Mouse (Mus musculus) induced T-regulatory cell, adult 2 months (primary cell): ENCODE results near the gene Fv1.

Experiments used
- DNase-seq: peaks from one replicate; pipeline ENCODE4 v3.0.0-alpha.2; 2012; ENCODE audit warnings: low read depth

Fv1 gene

DNA sequence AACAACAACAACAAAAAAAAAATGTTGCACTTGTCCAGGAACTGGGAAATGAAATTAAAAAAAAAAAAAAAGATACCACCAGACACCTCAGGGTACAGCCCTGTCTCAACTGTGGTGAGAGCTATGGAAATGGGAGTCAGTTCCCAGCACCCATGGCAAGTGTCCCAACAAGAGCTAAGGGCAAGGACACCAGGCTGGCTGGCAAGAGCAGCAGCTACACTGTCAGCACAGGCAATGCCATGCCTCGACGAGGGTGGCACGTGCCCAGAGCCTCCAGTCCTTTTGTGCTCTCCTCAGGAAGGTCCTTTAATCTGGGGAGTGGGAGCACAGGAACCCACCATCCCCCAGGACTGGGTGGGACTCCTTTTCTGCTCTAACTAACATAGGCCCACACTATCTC is 15.4 kb downstream of the Fv1 start:
- no peak for DNase-seq

DNA sequence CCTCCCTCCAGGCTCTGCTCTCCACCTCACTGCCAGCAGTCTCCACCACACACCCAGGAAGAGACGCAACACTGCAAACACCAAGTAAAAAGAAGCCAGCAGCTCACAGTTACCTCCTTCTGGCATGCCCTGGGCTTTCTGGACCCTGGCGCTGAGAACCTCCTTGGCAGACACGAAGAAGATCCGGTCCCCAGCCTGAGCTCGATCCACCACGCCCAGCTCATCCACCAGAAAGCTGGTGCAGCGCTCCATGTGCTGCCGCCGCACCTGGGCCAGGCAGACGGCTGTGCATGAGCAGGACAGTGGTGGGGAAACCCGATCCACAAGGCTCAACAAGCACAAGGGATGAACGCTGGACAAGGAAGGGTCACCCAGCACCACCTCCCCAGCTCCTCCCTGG is 17.4 kb downstream of the Fv1 start:
- no peak for DNase-seq

DNA sequence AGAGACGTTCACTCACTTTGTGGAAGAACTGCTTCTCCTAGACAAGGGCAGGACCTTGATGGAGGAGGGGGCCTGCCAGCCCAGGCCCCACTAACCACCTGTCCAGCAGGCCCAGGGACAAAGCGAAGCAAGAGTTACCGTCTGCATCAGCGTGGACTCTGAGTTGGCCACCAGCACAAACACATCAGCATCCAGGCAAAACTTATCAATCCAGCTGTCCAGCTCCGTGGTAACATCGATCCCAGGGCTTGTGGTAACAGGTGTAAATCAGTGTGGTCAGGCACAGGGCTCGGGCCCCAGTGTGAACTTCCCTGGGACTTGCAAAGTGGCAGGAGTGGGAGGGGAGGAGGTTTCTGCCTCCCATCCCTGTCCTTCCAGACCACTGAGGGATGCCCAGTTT is 18.5 kb downstream of the Fv1 start:
- DNase-seq, result no peak

DNA sequence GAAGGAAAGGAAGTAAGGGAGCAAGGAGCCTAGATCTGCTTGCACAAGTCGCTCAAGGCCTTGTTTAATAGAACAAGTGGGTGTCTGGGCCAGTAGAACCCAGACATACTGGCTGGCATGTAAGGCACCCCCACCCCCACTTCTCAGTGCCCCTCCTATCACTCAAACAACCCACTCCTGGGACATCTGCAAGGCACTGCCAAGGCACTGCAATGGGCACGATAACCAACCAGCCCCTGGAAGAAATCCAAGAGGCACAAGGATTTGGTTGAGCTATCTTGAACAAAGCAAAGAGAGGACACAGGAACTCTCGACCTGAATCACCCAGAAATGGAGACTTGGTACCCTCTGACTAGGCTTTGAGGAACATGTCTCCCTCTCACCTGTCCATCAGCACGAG is 19.5 kb downstream of the Fv1 start:
- no peak for DNase-seq

DNA sequence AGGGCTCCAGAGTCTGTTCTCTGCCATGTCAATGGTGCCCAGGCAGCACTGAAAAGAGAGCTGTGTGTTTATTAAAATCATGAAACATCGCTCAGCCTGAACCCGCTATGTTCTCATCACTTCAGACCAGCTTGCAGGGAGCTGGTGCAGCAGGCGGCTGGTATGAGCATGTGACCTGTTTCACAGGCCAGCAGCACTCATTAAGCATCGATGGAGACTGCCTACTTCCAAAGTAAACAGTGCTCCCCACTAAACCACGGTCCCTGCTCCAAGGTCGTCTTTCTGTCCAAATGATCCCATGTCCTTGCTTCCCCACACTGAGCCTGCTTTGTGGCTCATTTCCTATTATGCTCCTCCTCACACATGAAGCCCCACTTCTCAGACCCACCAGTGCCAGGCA is 21.6 kb downstream of the Fv1 start:
- DNase-seq, result no peak

DNA sequence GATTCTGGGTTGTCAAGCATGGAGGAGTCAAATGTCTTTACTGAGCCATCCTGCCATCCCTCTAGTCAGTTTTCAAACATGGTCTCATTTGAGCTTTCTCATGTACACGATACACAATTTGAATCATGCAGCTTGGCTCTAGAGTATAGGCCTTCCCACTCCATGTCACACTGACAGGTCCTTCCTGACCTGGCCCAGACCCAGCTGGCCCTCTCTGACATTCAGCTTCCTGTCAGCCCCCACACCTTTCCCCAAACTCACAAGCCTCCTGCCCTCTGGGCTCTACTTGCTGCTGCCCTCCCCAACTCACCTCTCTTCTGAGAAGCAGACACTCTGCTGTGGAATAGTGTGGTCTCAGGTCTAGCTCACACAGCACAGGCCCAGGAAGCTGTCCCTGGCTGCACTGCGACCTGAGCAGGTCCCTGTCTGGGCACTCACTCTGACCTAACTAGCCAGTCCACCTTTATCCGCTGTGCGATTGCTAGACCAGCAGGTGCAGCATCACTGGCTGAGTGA is 27.1 kb downstream of the Fv1 start:
- no peak for DNase-seq

DNA sequence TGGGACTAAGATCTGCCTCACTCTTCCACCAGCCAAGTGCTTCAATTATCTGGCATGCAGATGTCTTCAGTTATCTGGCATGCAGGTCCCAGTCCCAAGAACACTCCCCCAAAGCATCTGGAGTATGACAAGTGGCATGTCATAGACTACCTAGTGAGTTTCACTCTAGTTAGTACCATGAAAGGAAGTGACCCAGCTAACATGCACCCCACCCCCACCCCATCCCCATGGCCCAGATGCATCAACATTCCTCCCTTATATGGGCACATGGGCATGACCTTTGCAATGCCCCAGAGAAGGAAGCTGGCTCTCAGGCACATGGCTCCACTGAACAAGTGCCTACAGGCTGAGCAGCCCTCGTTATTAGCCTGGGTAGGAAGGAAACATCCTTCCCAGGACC is 27.6 kb downstream of the Fv1 start:
- no peak for DNase-seq

DNA sequence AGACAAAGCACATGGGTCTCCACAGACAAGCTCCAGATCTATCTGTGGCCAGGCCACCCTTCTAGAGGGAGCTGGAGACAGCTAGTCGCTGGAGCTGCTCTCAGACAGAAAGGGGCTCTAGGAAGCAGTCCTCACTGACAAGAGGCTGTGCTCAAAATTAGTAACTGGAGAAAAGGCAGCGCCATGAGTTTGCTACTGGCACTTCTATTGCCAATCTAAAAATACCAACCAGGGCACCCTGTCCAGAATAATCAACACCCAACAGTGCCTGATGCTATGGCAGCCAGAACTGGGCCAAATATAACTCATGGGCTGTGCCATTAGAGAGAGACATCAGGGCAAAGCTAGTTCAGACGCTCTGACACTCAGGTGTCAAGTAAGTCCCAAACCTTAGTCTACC is 28.6 kb downstream of the Fv1 start:
- no peak for DNase-seq

DNA sequence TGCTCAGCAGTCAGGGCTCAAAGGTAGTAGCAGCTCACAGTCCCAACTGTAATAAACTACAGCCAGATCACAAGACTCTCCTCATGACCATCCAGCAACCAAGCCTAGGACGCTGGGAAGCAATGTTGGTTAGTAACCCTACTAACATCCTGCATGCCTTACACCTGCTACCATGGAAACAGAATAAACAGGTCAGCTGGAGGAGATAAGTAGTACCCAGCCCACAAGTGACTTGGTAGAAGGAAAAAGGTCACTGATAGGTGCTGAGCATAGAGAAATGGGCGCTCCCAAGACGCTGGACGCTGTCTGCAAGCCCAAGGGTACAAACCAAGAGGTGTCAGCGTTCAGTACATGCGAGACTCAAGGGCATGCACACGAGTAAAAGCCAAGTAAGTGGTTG is 31.7 kb downstream of the Fv1 start:
- no peak for DNase-seq

DNA sequence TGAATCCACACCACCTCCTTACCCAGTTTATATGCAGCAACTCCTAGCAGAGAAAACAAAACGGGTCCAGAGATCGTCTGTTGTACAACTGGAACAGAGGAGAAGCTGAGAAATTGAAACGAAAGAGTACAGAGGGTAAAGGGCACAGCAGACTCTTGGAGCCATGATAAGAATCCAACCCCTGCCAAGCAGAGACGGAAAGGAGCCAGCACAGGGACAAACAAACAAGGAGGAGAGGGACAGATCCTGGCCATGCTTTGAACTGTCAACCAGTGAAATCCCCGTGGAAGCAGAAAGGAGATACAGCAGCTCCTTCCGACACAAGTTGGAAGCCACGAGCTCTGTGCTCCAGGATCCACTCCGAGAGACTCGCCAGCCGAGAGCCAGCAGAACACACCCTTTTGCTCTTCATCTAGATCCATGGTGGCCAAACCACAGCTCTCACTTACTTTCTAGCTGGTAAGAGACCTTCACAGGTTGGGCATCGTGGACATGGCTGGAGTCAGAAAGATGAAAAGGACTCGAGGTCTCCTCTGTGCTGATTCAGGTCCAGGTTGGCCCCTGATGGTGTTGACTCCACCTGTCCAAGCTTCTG is 34.2 kb downstream of the Fv1 start:
- DNase-seq, result no peak

DNA sequence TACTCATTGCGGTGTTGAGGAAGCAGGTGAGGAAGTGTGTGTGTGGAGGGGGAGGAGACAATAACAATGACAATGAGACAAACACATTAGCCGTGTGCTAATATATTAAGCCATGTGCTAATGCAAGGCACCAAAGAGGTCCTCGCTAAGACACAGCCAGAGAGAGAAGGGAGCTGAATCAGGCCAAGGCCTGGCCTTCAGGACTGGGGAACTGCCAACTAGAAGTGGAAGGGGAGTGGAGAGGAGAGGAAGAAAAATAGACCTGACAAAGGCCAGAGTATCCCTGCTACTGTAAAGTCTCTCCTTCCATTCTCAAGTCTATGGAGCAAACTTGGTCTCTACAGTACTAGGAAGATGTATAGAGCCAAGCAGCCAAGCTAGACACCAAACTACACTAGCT is 34.8 kb downstream of the Fv1 start:
- DNase-seq, result no peak

DNA sequence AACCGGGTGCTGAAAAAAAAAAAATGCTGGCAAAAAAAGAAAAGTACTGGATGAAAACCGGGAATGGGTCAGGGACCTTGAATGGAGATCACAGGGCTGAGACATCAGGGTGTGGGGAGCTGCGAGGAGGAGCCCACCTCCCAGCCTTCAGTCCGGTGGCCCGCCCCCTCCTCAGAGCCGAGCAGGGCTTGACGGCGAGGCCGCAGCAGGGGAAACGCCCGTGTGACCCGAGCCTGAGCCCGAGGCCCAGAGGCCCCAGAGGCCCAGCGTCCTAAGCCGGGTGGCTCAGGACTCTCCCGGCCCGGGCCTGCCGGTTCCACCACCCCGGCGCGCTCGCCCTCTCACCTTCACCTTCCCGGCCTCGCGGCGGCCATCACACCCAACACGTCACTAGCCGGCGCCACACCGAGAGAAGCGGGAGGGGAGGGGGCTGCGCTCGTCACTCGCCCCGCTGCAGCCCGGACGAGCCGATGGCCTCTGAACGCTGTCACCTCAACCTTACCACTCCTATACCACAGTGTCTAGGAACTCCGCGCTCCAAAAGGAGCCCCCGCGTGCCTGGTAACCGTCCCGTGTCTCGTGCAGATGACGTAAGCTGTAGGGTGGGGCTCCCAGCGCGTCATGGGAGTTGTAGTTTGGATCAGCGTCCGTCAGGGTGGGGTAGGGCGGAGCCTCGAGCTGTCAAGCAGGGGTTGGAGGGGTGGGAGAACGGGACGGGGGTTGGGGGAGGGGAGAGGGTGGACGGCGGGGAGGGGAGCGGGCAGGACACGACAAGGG is 35.7 kb downstream of the Fv1 start, which contains the start of gene Mfn2:
Gene Mfn2, minus strand, starts transcription at position 392 of the 777 bp plus-strand sequence.
- DNase-seq, result peak; percentile 94

DNA sequence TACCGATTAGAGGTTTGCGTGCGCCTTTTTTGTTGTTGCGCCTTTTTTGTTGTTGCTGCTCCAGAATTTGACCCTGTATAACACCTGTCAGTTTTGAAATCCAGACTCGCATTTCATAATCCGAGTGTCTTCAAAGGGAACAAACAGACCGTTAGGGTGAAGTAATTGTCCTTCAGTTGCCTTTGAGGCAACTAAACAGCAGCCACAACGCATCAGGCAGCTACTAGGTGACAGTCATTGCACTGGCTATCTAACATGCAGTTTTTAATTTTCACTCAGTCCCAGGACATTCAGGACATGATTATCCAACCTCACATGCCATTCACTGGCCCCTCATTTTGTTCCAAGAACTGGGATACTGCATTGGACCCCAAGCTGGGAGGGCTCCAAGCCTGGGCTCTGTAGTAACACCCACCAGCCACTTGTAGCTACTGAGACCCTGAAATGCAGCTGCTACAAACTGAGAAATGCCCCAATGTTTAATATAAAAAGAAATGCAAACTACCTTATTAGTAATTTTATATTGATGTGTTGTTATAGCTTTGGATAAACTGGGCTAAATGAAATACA is 36.4 kb downstream of the Fv1 start:
- DNase-seq, result no peak

DNA sequence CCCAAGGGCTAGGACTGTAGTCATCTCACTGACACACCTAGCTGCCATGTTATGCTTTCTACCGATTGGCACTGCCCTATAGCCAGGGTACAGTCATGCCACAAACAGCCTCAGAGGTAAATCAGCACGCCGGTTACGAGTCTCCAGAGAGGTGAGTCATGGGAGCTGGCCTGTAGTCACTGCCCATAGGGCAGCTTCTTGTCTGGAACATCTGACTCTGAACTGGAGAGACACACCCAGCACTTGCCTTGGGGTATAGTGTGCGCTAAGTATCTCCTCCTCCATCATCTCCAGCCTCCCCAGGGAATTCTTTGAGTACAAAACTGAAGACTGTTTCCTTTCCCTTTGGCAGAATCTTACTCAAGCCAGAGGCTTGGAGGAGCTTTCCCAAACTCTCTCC is 37.5 kb downstream of the Fv1 start:
- no peak for DNase-seq

DNA sequence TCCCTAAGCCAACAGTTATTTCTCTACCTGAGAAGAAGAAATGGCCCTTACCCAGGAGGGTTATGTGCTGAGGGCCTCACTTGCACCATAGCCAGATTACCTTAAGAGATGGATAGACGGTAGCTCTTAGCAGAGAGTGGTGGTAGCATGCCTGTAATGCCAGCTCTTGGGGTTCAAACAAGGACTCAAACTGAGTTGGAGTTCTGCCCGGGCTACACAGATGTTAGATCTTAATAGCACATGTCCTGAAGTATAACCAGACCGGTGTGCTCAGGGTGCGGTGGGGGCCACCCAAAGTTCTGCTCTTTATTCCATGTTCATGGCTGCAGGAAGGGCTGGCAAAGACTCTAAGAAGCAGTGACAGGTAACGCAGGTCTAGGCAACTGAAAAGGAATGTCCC is 40.7 kb downstream of the Fv1 start:
- no peak for DNase-seq

DNA sequence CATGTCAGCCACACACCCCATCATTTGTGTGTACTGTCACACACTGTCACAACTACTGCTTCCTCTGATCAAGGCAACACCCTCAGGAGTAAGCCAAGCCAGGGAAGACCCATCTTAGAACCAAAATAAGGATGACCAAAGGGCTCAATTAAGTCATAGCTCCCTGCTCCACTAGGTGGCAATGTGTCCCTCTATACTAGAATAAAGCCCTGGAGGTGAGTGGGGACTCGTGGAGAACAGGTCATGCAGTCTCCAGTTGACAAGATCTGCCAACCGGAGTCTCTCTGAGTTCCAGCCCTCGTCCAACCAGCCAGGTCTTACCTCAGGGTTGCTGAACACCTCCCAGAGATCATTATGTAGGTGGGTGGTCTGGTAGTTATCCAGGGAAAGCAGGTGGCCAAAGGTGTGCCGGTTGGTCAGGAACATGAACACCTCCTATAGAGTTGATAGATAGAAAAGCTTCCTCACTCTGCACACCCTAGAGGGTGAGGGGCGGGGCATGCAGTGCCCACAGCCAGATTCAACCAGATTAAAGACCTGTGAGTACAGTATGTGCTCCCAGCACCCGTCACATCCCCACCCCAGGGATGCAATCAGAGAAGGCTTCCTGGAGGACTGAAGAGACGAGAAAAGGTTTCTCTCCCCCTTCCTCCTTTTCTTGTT is 49.8 kb downstream of the Fv1 start:
- DNase-seq, result peak; percentile 66
